Mouse (Mus musculus) stomach, postnatal 0 days (tissue): ENCODE data around the gene Ddc. TPM values are rescaled to one million over a fixed set of nuclear protein-coding genes. Genes with fewer than 3 reads are reported as not detected.

Experiments used
- ATAC-seq: fragments of 200-750 bp; cut with Nextera tagmentation; 2 replicates; pipeline ENCODE4 v1.8.0; 2017; ENCODE audit not compliant: low FRiP score, low TSS enrichment
- DNase-seq: peaks from one replicate; pipeline ENCODE4 v3.0.0-alpha.2; 2016; ENCODE audit warnings: low spot score
- H3K27ac ChIP-seq: fragments of 300-500 bp; sonication (generic); replicated peaks from 2 replicates; pipeline ENCODE4 v1.5.1; 2014; ENCODE audit warnings: mild to moderate bottlenecking, control low read depth
- H3K27me3 ChIP-seq: fragments of 300-500 bp; sonication (generic); 2 replicates; pipeline ENCODE4 v1.6.1; 2014; ENCODE audit warnings: low read length; ENCODE audit not compliant: control insufficient read depth, insufficient read depth
- H3K36me3 ChIP-seq: fragments of 300-500 bp; sonication (generic); 2 replicates; pipeline ENCODE4 v1.6.1; 2014; ENCODE audit warnings: low read length, mixed read lengths; ENCODE audit not compliant: control insufficient read depth, insufficient read depth
- H3K4me1 ChIP-seq: fragments of 300-500 bp; sonication (generic); replicated peaks from 2 replicates; pipeline ENCODE4 v1.6.1; 2014; ENCODE audit warnings: antibody characterized with exemption; ENCODE audit not compliant: control insufficient read depth, insufficient read depth
- H3K4me2 ChIP-seq: fragments of 300-500 bp; sonication (generic); replicated peaks from 2 replicates; pipeline ENCODE4 v1.6.1; 2014; ENCODE audit warnings: low read depth, mild to moderate bottlenecking, control low read depth, moderate library complexity
- H3K4me3 ChIP-seq: fragments of 300-500 bp; sonication (generic); 2 replicates; pipeline ENCODE4 v1.5.1; 2014; ENCODE audit warnings: low read depth, low read length, control low read depth
- H3K9ac ChIP-seq: fragments of 300-500 bp; sonication (generic); 2 replicates; pipeline ENCODE4 v1.6.1; 2014; ENCODE audit warnings: mild to moderate bottlenecking, low read length, control low read depth, mixed read lengths
- H3K9me3 ChIP-seq: fragments of 300-500 bp; sonication (generic); 2 replicates; pipeline ENCODE4 v1.6.1; 2016; ENCODE audit warnings: low read length; ENCODE audit not compliant: control insufficient read depth
- CTCF ChIP-seq: IDR thresholded peaks from 2 replicates; pipeline ENCODE4 v1.5.1; 2016; ENCODE audit warnings: antibody characterized with exemption, low read depth, mild to moderate bottlenecking, moderate library complexity
- EP300 ChIP-seq: optimal IDR thresholded peaks from 2 replicates; pipeline ENCODE3; 2016; ENCODE audit warnings: antibody characterized with exemption
- WGBS: fragments of 180-500 bp; shearing (Covaris S2); extraction: QIAGEN DNeasy Blood & Tissue Kit; methylation state at CpG from one replicate; pipeline ENCODE4 v1.1.7; 2014; 5-methylcytosine and 5-hydroxymethylcytosine counted together
- polyA plus RNA-seq: library from polyadenylated mRNA; unstranded; fragments of >200 nt; fragmentation: Nextera tagmentation; extraction: Ambion mirVana; gene quantifications from 2 replicates; pipeline ENCODE4 v1.2.1, GENCODE M21; 2015

Gene Ddc
- polyA plus RNA-seq, 1 experiment from 2014 or later: 24.1 TPM

DNA sequence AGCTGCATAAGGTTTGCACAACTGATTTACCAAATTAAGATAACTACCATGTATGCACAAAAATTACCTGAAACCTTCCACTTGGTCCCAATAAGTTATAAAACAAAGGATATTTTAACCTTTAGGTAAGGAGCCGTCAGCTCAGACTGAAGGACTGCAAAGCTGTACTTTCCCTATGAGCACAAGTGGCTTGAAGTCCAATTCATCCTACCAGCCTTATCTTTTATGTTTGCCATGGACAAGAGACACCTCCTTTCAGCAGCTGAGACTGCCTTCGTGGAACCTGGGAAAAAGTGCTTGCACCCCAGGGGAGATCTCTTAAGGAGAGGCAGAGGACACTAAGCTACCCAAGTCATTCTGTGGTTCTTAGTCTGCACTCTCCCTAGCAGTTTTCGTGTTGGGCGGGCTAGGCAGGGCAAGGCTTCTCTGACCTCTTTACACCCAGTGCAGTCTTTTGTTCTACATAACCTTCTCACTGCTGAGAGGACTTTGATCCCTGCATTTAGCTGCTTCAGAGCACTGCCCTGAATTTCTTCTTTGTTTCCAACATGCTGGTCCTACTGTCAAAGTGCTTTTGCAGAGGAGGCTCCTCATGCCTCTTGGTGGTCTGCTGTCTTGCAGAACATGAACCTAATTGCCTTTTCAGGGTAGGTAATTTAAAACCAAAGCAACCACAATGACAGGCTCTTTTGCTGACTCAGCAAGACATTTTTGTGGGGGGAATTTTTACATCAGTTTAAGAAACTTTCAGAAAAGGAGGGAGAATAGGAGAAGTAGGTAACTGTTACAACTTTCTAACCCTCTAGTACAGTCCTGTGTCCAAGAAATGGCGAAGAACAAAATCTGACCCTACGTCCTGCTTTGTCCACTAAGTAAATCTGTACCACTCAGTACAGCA is 44.6 kb upstream of the Ddc start:
- Histone ChIP-seq H3K4me3 (no peak overlapping the region), H3K4me1 (no peaks in the 10 kb centered on the region; the same call in 1 of the 2 replicates), H3K36me3 (0 out of 2 replicates have a peak, but pooled peaks cover 2% of the 10 kb centered on the region), H3K4me2 (no peak overlapping the region), H3K27me3 (no peaks in the 10 kb centered on the region), H3K9me3 (no peaks in the 10 kb centered on the region), H3K9ac (no peak overlapping the region), H3K27ac (no peak overlapping the region)
- WGBS: 63% methylated on average over 6 of the region's 6 CpGs
- DNase-seq (peak; percentile 50), ATAC-seq (peak; percentile 88)
- TF ChIP-seq EP300 (no peak), CTCF (no peak)

DNA sequence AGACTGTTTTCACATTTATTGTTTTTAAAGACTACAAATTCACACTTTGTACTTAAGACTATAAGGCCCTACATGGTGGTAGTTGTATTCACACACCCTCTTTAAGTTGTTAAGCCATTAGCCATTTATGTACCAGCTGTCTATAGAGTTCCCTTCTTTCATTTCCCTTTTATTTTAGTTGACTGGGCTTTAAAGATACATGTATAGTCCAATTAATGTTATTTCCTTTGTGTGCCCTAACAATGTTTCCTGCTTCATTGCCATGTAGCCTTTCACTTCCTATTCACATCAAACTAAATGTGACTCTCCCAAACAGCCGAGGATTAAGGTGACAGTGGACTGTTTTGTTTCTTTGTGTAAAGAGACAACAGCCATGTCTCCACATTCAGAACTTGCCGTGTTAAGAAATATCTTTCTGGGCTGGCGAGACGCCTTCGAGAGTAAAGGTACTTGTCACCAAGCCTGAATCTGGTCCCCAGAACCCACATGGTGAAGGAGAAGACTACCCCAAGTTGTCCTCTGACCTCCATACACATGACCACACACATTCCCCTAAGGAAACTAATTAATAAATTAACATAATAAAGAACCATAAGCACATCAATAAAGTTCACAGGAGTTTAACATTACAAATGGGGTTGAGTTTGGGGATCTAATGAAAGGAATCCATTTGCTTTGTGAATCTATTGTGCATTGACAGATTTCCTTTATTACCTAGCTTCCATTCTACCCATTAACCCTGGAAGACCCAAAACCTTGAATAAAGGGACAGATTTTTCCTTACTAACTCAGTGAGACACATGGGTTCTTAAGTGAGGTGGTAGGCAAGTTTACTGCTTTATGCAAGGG is 43.1 kb upstream of the Ddc start:
- no peak for ATAC-seq
- 73% methylated on average over 5 of the region's 5 CpGs for WGBS
- Histone ChIP-seq H3K36me3 (0 out of 2 replicates have a peak, but pooled peaks cover 2% of the 10 kb centered on the region), H3K4me3 (no peak overlapping the region), H3K4me2 (no peak overlapping the region), H3K9me3 (no peaks in the 10 kb centered on the region), H3K9ac (no peak overlapping the region), H3K4me1 (no peaks in the 10 kb centered on the region), H3K27me3 (no peaks in the 10 kb centered on the region), H3K27ac (no peak overlapping the region)
- TF ChIP-seq CTCF (no peak), EP300 (no peak)
- no peak for DNase-seq

DNA sequence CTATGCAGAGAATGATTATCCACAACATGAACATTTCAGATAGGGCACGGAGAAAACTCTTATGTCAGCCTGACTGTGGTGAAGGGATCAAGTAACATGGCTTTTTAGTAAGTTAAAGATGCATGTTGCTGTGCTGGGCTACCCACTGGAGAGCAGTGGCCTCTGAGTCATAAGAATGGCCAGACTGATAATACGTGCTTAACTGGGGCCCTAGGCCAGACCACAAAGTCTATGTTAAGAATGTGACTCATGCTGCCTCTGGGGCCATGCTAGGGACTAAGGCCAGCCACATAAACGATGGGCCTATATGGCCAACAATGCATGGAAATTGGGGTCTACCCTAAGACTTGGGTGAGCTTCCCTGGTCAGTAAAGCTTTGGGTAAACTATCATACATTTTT is 41.7 kb upstream of the Ddc start:
- 0 out of 2 replicates have a peak, but pooled peaks cover 2% of the 10 kb centered on the region for H3K36me3 ChIP-seq
- H3K4me1 ChIP-seq: no peaks in the 10 kb centered on the region
- no peak overlapping the region for H3K4me2 ChIP-seq
- H3K27ac ChIP-seq: no peak overlapping the region
- peak; percentile 77 for ATAC-seq
- 53% methylated on average over 3 of the region's 3 CpGs for WGBS
- H3K9ac ChIP-seq: no peak overlapping the region
- H3K27me3 ChIP-seq: no peaks in the 10 kb centered on the region
- H3K9me3 ChIP-seq: no peaks in the 10 kb centered on the region
- H3K4me3 ChIP-seq: no peak overlapping the region
- TF ChIP-seq CTCF: no peak
- TF ChIP-seq EP300: no peak
- no peak for DNase-seq

DNA sequence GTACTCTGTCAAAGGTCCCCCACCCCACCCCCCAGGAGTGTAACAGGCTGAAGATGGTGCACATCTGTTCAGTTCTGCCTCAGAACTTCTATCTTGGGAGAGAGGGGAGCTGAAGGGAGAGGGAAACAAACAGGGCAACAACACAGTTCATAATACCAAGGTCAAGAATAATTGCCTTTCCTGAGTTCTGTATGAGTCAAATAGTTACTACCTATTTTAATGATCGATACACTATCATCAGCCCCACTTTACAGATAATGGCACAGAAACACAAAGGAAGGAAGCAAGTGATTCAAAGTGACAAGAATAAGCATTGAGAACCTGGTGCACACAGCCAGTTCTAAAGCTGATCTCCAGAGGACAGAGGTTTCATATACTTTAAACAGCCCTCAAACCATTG is 40.6 kb upstream of the Ddc start:
- TF ChIP-seq EP300 (no peak), CTCF (no peak)
- no peak for DNase-seq
- Histone ChIP-seq H3K9me3 (no peaks in the 10 kb centered on the region), H3K27ac (no peak overlapping the region), H3K36me3 (no peaks in the 10 kb centered on the region), H3K4me1 (no peaks in the 10 kb centered on the region), H3K4me3 (no peak overlapping the region), H3K27me3 (no peaks in the 10 kb centered on the region), H3K4me2 (no peak overlapping the region), H3K9ac (no peak overlapping the region)
- WGBS: 91% methylated on average over 1 of the region's 1 CpGs
- ATAC-seq: no peak

DNA sequence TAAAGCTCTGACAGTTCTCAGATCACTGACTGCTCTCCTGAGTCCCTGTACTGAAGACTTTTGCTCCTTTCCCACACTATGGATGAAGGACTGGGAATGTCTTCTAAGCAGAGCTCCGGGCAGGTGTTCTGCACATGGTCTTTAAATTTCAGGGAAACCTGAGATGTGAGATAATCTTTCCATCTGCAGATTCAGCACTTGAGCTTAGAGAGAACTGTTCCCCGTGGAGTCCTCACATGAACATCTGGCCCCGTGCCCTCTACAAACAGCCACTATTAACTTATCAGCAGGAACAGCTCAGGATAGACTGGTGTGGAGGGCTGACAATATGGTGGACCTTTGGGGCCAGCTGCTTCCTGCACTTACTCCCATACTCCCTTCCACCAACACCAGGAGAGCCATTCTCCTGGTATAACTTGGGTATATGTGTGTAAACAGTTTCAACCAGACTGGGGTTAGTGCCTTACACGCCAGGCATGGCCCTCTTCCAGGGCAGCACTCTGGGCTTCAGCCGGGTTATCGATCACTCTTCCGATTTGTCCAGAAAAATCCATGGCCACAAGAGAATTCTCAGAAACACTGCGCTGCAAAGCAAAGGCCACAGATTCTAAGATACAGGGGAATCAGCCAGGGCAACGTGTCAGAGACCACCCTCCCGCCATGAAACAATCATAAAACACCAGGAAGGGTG is 39.5 kb upstream of the Ddc start:
- H3K4me3 ChIP-seq: no peak overlapping the region

More for the DNA sequence above, 39.5 kb upstream of the Ddc start:
- no peak overlapping the region for H3K9ac ChIP-seq
- no peak overlapping the region for H3K27ac ChIP-seq
- no peaks in the 10 kb centered on the region for H3K4me1 ChIP-seq
- no peaks in the 10 kb centered on the region for H3K27me3 ChIP-seq
- DNase-seq (no peak), ATAC-seq (no peak)
- 84% methylated on average over 10 of the region's 10 CpGs for WGBS
- H3K4me2 ChIP-seq: no peak overlapping the region
- H3K9me3 ChIP-seq: no peaks in the 10 kb centered on the region
- H3K36me3 ChIP-seq: no peaks in the 10 kb centered on the region
- TF ChIP-seq CTCF (no peak), EP300 (no peak)
